Mouse (Mus musculus) urinary bladder, postnatal 36 days (tissue): ENCODE results near the gene Cit.
A peak's percentile ranks its signal among the peaks of the same experiment; 100 is the strongest.
"Not testable (repeated sequence)": the region's sequence is repeated elsewhere in the genome, so short reads cannot be mapped to it uniquely, and the experiment has no call there.

Experiments used
- DNase-seq, 2 experiments: peaks; one replicate each; pipeline ENCODE4 v3.0.0; 2022; ENCODE audit warnings: low spot score in 2 of 2, mixed read lengths in 1 of 2

The Cit gene

DNA sequence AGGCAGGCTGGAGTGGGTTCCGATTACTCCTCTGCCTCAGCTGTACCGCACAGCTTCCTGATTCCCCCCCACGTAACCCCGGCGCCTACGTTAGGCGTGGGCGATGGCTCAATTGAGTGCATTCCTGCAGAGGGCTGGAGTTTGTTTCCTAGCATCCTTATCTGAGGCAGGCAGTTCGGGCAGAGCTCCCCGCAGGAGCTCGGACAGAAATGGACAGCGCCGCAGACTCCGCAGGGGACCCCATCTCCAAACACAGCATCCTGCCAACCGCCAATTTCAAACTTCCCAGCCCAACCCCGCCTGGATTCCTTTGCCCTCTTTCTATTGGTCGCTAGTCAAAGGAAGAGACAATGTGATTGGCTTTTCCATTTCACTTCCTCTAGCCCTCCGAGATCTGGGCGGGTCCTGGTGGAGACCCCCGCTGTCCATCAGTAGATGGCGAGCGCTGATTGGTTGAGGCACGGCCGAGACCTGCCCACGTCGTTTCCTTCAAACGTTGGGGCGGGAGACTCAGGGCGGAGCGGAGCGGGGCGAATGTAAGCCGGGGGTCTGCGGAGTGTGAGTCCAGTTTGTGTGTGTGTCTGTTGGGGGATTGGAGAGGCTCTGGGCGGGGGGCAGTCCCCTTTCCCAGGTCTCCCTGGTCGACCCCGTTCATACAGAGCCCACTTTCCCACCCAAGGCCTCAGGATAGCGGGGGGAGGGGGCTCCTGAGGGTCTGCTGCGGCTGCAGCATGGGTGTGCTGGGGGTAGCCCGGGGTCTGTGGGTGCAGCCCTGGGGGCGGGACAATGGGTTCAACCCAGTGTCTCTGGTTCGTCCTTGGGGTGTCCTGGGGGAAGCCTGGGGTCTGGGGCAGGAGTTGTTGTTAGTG, at the start of gene Cit:
TSS of gene Cit (plus strand) at position 513 of the 869 bp plus-strand sequence.
- DNase-seq, result peak; percentile 69 to 82

DNA sequence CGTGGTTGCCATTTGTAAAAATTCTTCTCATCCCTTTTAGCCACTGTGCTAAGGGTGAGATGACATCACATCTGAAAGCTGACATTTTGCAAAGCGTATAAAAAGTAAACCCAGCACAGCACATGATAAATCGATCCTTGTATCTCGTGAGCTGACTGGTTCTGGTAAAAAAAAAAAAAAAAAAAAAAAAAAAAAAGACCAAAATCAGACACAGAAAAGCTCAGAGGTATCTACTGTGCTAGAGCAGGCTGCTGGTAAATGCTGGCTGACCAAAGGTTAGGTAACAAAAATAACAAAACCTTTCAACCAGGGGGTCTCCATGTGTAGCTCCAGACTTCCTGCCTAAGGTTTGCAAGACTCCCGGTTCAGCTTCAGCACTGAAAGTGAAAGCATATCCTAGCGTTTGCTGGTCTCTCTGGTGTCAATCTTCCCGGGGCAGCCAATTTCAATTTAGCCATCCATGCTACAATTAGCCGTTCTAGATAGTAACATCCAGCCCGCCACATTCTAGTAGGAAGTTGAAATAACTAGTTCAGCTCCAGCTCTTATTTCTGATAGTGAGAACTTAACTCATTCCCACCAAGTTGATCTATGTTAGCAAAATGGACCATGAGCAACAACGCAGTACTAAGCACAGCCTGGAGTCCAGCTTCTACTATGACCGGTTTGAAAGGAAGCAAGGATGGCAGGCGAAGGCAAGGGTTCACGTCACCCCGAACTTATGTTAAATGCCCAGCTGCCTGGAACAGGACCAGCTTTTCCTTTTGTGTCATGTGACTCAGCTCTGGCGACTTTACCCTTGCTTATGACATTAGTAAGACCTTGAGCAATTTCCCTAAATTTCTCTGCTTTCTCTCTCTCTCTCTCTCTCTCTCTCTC, 45.8 kb upstream of the Cit start:
- no peak for DNase-seq

DNA sequence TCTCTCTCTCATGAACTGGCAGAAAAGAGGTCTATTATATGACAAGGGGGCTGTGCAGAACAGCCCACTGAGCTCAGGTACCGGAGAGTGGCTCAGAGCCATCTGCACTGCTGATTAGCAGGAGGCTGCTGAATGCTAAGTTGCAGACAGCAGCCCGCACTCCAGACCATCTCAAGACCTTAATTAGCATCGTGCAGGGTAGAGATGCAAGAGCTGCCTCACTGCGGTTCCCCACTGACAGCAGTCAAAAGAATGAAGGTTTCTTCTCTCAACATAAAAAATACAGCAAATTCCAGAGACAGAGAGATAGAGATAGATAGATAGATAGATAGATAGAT, 45.2 kb upstream of the Cit start:
- DNase-seq, result no peak

DNA sequence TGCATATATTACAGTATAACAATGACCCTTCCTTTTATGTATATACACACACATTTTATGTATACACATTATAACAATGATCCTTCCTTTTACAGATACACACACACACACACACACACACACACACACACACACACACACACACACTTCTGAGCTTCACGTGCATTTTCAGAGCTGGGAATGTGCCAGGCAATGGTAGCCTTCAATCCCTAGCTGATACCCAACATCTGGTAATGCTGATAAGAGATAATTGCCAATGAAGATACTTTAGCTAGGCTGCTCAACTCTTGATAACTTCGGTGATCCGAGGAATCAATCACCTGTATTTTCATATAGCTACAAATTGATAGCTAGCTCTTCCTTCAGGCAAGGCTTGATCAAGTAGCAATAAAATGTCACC, 32.8 kb upstream of the Cit start:
- DNase-seq, result no peak

DNA sequence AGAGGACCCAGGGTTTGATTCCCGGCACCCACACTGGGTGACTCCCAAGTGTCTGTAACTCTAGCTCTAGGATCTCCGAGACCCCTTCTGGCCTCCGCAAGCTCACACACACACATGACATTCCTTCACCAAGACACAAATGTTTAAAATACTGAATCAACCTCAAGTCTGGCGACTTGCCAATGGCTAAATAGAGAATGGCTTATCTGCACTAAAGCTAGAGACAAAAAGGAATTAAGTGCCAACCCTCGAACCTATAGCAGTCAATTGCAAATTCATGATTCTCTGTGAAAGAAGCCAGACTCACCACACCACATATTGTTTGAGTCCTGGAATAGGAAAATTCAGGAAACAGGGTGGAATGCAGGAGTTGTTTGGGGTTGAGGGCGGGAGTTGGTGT, 28.1 kb upstream of the Cit start:
- DNase-seq, result no peak

DNA sequence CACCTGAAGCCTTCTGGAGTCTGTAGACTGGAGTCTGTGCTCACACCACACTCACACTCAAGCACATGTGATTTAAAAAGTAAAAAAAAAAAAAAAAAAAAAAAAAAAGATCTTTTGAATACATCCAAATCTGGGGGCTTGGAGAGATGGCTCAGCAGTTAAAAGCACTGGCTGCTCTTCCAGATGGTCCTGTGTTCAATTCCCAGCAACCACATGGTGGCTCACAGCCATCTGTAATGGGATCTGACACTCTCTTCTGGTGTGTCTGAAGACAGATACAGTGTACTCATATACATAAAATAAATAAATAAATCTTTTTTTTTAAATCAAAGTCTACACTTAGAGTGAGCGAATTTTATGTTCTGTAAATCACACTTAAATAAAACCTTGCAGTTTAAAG, 27.4 kb upstream of the Cit start:
- DNase-seq, result not testable (repeated sequence)

DNA sequence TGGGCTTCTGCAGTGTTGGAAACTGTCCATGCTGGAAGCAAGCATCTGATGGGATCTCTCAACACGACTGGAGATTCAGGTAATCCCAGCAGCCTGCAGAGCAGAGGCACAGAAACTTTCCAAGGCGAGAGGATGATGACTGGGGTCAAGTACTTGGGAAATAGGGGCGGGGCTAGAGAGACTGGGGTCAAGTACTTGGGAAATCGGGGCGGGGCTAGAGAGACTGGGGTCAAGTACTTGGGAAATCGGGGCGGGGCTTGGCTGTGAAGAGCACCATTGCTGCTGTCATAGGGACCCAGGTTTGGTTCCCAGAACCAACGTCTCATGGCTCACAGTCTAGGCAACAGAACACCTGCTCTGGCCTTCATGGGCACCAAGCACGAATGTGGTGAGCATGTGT, 25.1 kb upstream of the Cit start:
- DNase-seq, result no peak

DNA sequence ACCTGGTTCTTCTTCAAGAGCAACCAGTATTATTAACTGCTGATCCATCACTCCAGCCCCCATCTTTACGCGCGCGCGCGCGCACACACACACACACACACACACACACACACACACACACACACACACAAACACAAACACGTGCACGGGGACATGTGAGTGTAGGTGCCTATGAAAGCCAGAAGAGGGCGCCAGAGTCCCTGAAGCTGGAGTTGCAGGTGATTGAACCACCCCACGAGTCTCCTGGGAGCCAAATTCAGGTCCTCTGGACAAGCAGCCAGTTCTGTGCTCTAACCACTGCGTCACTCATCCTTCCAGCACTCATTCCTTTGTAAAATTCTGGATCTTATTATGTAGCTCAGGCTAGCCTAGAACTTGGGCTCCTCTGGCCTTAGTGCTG, 23.9 kb upstream of the Cit start:
- DNase-seq, result no peak

DNA sequence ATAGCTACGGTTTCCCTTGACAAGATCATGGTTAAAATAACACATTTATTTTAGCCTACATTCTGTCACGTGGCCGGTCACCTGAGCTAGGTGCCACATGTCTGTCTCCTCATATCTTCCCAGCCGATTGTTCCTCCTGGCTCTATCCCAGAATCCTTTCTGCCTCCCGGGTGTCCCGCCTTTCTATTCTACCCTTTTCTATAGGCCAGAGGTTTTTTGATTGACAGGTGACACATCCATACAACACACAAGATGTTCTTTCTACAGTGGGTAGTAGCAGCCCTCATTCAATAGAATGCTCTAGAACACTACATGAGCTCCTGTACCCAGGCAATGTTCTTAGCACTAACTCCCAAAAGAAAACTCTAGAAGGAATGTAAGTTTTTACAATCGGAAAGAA, 23.2 kb upstream of the Cit start:
- no peak for DNase-seq

DNA sequence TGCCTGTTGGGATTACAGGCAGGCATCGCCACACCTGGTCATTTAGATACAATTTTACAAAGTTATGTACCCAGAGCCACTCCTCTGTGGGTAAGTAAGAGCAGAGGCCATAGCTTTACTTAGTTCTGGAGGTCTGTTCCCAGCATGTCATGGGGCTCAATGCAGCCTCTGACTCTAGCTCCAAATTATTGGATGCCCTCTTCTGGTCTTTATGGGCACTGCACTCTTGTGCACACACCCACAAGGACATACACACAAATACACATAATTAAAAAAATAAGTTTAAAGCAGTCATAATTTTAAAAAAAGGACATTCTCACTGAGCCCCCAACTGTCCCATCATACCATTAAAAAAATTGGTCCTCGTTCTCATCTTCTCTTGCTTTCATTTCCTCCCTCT, 12.3 kb upstream of the Cit start:
- DNase-seq, result no peak

DNA sequence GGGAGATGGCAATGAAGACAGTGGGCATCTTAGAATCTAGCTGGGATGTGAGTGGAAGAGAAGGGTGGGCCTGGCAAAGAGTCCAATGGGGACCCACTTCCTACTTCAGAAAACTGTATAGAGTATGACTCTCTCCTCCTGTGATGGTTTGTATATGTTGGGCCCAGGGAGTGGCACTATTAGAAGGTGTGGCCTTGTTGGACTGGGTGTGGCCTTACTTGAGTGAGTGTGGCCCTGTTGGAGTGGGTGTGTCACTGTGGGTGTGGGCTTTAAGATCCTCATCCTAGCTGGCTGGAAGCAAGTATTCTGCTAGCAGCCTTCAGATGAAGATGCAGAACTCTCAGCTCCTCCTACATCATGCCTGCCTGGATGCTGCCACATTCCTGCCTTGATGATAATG, 11.3 kb upstream of the Cit start:
- not testable (repeated sequence) for DNase-seq

DNA sequence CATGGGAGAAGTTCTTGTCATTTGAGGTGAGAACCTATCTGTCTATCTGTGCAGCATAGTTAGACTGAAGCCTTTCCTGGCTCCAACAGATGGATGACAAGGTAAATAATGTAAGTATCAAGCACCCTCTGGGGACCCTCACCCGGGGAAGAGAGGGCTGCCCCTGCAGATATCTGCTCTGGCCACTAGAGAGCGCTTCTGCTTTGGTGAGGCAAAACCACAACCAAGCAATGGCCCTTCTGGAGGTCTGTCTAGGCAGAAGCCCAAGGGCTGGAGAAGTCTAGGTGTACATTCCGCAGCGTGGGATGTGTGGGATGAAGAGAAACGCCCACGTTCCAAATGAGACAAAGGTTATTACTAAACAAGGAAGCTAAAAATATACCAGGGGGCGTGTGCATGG, 9.8 kb upstream of the Cit start:
- DNase-seq, result no peak

DNA sequence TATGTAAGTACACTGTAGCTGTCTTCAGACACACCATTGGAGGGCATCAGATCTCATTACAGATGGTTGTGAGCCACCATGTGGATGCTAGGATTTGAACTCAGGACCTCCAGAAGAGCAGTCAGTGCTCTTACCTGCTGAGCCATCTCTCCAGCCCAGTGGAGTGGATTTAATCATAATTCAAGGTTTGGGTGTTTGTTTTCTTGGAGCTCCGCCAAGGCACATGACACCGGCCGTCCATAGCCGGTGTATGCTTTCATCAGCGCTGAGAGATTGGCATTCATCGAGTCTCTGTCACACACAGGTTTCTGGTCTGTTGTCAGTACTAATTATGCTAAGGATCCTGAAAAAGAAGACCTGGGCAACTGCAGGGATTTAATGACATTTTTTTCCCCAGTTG, 7.0 kb upstream of the Cit start:
- DNase-seq, result no peak

DNA sequence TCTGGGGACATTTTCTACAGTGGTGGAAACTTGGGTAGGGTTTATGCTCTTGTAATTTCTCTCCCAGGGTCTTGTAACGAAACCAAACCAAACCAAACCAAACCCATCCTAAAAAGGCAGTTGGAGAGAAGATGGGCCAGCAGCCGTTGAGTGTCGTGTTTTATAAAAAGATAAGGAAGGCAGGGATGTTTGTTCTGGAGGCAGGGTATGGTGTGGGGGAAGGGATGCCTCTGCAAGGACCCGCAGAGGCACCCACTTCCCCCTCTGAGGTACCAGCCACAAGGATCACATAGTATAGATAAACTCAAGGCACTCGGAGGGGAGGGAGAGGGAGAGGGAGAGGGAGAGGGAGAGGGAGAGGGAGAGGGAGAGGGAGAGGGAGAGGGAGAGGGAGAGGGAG, 4.6 kb upstream of the Cit start:
- DNase-seq, result no peak

DNA sequence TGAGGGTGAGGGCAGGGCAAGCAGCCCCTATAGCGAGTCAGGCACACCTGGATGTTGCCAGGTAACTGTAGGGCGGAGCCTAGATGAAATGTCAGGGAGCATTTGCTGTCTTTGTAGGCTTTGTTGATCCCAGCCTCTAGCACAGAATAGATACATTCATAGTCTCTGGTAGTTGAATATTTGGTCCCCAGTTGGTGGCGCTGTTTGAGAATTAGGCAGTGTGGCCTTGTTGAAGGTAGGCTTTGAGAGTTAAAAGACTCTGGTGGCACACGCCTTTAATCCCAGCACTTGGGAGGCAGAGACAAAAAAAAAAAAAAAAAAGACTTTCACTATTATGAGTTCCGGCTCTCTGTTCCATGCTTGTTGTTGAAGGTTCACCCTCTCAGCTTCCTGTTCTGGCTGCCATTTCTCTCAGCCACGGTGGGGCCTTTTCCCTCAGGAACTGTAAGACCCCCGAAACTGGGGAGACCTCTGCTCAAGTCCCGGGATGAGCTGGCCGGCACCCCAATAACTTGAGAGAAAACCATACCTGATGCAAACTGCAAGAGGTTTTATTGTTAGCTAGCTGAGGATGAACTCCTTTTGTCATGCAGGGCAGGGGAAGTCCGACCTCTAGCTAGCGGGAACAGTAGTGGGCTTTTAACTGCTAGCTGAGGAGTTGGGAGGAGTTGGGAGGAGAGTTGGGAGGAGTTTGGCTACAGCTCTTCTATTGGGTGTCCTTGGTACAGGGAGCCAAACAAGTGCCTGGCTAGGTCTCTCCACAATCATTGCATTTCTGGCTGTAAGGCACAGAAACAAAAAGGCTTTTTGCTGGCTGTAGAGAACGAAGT, 3.9 kb upstream of the Cit start:
- no peak for DNase-seq

DNA sequence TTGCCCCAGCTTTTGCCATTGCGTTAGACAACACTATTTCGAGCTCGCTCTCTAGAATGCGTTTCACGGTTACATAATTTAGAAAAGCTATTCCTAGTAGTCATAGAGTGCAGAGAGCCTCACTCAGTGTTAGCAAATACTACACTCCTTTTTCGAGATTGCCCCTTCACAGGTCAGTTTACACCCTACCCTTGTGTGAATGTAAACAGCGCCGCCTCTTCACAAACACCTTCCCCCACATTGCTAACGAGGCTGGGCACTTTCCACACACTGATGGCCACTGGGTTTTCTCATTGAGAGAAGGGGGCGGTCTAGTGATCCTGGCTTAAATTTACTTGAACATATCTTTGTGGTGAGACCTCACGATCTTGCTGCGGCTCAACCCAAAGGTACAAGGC, 711 bp upstream of the Cit start:
- no peak for DNase-seq

DNA sequence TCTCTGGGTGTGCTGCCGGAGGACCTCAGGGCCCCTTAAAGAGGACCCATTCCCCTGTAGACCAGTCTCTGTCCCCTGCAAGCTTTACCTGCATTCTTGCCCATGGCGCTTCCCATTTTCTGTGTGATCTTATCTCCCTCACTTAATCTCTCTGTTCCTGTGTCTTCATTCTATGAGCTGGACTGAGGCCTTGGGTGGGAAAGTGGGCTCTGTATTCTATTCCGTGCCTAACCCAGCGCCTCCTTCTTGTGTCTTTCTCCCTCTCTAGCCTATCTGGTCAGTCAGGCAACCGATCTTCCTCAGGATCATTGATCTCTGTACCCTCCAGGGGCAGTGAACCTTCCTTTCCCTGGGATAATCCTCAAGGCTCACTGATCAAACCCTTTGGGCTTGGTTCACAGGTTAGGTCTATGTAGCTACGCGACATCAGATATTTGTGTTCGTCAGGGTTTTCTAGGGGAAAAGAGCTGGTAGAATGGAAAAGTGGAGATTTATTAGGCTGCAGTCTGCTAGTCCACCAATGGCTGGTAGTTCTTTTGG, 627 bp downstream of the Cit start:
- no peak for DNase-seq

DNA sequence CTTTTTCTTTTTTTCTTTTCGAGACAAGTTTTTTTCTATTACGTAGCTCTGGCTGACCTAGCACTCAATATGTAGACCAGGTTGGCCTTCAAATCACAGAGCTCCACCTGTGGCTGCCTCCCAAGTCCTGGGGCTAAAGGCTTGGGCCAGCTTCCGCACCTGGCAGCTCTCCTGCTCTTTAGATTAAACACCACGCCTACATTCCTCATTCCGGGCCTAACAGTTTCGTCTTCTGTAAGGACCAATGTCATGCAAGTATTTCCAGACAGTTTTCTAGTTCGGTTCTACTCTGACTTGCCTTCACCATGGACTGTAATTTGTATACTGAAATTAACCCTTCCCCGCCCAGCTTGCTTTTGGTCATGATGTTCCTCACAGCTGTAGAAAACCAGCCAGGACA, 2.1 kb downstream of the Cit start:
- DNase-seq, result no peak

DNA sequence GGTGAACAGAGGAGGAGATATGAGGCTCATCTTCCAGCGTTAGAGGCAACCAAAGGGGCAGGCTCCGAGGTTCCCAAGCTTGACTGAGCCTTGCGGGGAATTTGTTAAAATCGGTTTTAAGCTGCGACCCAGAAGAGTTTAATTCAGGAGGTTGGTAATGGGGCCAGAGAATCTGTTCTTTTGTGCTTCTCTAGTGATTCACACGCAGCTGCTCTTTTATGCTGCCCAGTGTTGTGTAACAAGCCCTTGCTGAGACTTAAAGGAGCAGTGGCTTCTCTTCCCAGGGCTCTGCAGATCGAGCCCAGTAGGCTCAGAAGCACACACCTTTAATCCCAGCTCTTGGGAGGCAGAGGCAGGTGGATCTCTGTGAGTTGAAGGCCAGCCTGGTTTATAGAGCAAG, 3.4 kb downstream of the Cit start:
- DNase-seq, result no peak

DNA sequence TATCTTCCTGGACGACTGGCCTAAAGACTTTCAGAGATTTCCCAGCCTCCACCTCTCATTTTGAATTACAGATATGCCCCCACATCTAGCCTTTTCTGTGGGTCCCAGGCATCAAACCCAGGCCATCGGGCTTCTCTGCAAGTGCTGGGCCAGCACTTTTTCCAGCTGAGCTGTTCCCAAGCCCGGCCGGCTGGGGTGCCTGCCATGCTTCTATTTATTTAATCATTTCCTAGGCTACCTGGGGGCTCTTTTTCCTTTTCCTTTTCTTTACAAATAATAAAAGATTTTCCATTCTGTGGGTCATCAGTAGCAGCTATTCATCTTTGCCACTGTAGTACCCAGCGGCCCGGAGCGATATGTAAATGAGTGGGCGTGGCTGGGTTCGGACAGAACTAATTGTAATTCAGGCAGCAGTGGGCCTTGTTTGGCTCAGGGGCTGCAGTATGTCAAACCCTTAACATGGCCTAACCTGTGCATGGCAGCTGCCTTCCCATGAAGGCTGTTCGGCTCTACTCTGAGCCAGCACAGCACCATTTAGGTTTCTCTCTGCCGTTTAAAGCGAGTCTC, 4.3 kb downstream of the Cit start:
- DNase-seq, result no peak

DNA sequence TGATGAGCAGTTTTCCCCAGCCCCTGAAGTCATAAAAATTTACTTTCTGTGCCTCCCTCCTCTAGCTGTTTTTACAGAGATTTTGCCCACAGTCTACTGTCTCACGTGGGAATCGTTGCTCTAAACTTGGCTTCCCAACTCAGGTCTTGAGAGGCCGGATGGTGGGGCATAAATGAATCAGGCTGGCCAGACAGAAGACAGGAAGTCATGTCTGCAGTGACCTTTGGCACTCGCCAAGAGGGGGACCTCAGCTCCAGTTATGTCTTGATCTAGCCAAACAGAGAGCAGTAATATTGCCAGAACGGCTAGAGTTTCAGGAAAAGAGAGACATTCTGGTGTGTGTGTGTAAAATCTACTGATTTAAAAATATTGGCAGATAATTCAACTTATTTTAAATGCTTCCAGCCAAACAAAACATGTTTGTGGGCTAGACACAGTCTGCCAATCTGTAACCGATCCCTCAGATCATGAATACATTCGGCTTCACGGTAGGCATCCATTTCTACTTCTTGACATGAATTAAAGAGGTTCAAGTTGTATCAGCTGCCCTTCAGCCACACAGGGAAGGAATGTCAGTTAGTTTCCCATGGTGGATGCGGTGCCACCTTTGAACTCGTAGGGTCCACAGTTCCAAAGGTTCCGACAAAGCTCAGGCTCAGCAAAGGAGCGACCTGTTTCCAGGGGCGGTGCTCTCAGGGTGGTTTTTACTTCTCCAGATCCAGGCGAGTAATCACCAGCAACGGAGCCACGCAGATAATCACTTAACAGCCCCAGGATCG, 5.4 kb downstream of the Cit start:
- DNase-seq, result no peak
